Mouse (Mus musculus): ENCODE data around the gene Smg7.

GRCm38 (mm10) chr1:152901419-152901764 is 1.1 kb downstream of the Smg7 start:
- TF ChIP-seq CTCF (IDR thresholded peaks at IDR 0.05 in 2 of 3, conservative IDR thresholded peaks at IDR 0.05 in 1 of 3; ENCODE audit: control insufficient read depth in 1 of 3, insufficient read depth in 1 of 3, low read depth in 2 of 3, low read length in 3 of 3, poor library complexity in 1 of 3, severe bottlenecking in 1 of 3) = no peak
- TF ChIP-seq KAT2A (conservative IDR thresholded peaks at IDR 0.05; ENCODE audit: low read depth, low read length) = no peak
- TF ChIP-seq UBTF (IDR thresholded peaks at IDR 0.05; ENCODE audit: borderline replicate concordance, insufficient read depth, low read depth, low read length) = no peak
- TF ChIP-seq TAL1 (IDR thresholded peaks at IDR 0.05; ENCODE audit: low read length) = no peak
- no peak for TF ChIP-seq EP300 (IDR thresholded peaks at IDR 0.05; ENCODE audit: low read depth in 1 of 2, low read length in 2 of 2)
- no peak for TF ChIP-seq USF2 (IDR thresholded peaks at IDR 0.05; ENCODE audit: borderline replicate concordance in 1 of 2, insufficient read depth in 1 of 2, low read depth in 1 of 2, low read length in 2 of 2)
- TF ChIP-seq POLR2A (IDR thresholded peaks at IDR 0.05; ENCODE audit: control insufficient read depth in 1 of 2, insufficient read depth in 1 of 2, low read depth in 1 of 2, low read length in 2 of 2, poor library complexity in 1 of 2) = no peak
- TF ChIP-seq RCOR1 (IDR thresholded peaks at IDR 0.05; ENCODE audit: low read depth, low read length) = no peak
- TF ChIP-seq GATA1 (IDR thresholded peaks at IDR 0.05; ENCODE audit: low read depth, low read length) = no peak
- no peak for TF ChIP-seq GABPA (IDR thresholded peaks at IDR 0.05; ENCODE audit: low read depth, low read length)

Data from MEL (cell line).